Mouse (Mus musculus) cerebellum, postnatal 36 days (tissue): ENCODE data around the gene Adrb1.

Experiments
- DNase-seq, 2 experiments: peaks; one replicate each; pipeline ENCODE4 v3.0.0; 2021 to 2022; ENCODE audit warnings: mixed read lengths in 2 of 2

Adrb1 gene

GRCm38 (mm10) chr19:56721387-56722211 lies at the start of gene Adrb1:
TSS of gene Adrb1 (plus strand) at chr19:56722199.
- DNase-seq: peak; percentile 12 to 26

- no peak for DNase-seq
These were observed 46.3 kb upstream of the Adrb1 start for GRCm38 (mm10) chr19:56675690-56676089.

DNA sequence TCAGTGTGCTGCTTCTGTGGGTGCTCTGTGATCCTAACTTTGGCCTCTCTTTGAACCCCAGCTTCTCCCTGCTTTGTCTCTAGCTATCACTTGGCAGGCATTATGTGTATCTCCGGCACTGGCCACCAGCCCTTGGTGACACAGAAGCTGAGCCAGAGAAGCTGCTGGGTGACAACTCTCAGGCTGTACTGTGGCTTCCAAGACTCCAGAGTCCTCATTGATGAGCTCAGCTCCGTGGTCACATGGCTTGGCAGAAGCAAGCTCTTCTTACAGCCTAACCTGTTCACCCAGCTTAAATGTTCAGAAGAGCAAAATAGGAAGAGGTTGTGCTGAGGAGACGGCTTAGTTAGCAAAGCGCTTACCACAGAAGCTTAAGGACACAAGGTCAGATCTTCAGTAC lies 45.5 kb upstream of the Adrb1 start:
- DNase-seq: no peak

GRCm38 (mm10) chr19:56677611-56678010 lies 44.4 kb upstream of the Adrb1 start:
- no peak for DNase-seq

GRCm38 (mm10) chr19:56678516-56678915 lies 43.5 kb upstream of the Adrb1 start:
- no peak for DNase-seq

- DNase-seq: no peak
These were observed 42.6 kb upstream of the Adrb1 start for GRCm38 (mm10) chr19:56679213-56679965.

DNA sequence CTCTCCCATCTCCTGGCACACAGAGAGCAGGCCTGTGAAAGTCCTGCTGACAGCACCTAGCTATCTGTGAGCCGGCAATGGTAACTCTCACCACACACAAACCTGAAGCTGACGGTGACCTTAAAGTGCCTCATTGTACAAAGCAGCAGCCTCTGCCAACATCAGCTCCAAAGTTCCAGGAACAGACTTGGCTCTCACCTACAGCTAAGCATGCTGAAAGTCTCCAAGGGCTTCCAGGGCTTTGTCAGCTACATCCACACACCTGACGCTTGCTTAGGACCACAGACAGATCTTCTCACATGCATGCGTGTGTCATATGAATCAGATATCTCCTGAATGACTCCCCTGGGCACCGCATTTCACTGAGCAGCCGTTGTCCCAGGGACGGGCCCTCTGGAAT lies 42.0 kb upstream of the Adrb1 start:
- no peak for DNase-seq

DNA sequence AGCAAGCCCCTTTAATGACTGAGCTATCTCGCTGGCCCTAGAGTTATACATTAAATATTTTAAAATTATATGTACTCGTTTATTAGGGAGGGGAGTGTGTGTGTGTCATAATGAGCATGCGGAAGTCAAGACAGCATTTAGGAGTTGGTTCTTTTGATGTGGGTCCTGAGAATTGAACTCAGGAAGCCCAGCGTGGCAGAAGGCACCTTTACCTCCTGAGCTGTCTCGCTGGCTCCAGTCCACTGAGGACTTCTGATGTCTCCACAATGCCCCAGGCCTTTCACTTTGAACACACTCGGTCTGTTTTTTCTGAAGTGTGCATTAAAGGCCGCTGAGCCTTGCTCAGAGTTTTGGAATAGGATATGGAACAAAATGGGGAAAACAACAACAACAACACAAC lies 39.7 kb upstream of the Adrb1 start:
- no peak for DNase-seq

DNA sequence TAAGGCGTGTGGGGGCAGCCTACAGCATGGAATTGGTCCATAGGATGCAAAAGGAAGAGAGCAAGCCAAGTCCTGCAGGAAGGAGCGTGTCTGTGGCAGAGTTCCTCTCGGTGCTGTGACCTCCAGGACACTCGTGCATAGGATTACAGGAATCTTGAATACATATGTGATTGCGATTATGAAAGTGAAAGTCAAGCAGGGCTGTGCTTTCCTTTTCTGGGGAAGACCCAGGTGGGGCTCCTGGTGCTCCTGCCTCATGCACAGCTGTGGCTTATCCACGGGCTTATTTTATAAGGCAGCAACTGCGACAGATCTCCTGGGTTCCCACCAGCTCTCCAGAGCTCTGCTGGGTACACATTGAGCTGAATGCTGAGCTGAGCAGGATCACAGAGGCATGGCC lies 39.2 kb upstream of the Adrb1 start:
- no peak for DNase-seq

DNA sequence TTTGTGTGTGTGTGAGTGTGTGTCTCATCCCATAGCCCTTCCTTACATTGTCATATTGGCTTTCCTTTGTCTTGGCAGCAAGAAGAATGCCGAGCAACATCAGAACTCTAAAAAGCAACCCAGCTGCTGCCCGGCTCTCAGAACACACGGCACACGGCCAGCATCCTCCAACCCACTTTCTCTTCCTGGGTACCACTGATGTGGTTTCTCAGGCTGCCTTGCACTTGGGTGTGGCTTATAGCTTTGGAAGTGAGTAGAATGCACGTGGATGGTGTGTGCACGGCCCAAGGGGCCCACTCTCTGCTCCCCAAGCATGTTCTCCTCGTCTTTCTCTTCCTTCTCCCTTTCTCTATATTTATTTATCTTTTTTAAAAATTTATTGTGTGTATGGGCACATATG lies 36.5 kb upstream of the Adrb1 start:
- DNase-seq: no peak

DNA sequence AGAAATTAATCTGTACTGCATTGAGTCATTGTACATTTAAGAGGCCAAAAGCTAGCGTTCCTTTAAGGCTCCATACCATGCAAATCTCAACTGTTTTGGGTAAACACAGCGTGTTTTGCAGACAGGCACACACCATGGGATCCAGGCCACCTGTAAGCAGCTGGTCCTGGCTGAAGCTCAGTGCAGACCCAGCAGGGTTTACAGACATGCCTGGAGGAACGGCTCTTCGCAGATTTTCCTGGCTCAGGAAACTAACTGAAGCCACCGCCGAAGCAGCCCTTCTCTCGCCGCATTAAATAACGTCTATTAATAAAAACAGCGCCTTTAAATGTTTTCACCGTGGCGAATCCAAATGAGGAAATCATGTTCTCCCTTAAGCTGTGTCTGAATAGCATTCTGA lies 35.8 kb upstream of the Adrb1 start:
- peak; percentile 32 to 46 for DNase-seq

DNA sequence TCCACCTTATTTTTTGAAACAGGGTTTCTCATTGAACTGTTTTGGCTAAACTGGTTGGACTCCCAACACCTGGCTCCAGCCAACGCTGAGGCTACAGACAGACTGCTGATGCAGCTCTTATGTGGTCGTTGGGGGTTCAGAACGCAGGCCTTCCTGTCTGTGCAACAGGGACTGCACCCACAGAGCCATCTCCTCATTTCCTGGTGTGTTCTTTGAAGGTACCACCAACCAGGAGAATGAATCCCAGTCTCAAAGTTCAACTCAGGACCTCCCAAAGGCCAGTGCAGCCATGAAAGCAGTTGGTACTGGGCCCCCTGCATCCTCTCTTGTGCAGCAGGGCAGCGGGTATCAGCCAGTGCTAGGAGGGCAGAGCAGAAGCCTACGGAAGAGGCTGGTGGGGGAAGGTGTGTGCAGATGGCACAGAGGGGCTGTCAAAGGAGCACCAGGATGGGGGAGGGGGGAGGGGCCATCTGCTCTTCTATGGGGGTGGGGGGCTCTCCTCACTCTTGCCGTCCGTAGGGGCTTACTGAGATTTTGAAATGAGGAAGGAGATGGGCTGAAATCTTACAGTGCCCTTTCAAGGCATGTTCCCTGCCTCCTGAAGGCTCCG lies 34.9 kb upstream of the Adrb1 start:
- no peak for DNase-seq

GRCm38 (mm10) chr19:56687676-56688075 lies 34.3 kb upstream of the Adrb1 start:
- DNase-seq: no peak

DNA sequence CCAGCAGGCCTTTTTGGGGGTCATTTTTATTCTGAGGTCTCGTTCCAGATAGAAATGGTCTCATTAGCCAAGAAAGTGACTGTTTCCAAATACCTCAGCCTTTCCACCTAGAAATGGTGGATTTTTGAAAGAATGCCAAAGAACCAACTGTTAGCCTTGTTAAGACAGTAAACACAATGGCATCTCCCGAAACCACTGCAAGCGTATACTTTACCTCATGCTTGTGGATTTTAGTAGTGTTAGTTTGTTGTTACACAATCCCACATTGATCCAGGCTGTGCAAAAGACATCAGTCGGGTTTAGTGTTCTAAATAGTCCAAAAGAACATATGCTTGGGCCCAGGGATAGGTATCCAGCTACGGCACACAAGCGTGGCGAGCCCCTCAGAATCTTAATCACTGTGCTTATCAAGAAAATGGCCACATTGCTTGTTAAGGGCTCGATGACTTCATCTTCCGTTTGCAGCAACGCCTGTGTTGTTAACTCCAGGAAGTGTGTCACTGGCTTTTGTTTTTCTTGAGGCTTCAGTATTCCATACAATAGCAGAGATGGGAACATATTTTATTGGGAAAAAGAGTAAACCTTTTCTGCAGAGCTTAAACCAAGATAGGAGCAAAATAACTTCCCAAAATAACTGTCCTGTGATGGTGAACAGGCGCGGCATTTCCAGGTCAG lies 33.2 kb upstream of the Adrb1 start:
- no peak for DNase-seq

DNA sequence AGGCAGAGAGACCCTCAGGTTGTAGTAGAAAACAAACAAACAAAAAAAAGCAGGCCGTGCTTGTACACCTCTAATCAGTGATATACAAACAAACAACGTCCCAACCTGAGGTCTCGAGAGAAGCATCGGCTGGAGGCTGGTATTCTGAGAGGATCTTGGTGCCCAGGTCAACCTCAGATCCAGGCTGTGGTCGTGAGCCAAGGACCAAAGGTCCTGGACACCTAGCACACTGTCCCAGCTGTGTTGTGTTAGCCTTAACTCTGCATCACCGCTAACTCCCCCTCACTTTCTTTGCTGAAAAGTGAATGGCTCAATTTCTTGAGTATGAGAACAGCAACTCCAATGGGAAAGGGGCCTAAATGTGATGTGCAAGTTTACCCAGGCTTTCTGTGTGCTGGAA lies 32.5 kb upstream of the Adrb1 start:
- no peak for DNase-seq

GRCm38 (mm10) chr19:56691103-56691502 lies 30.9 kb upstream of the Adrb1 start:
- no peak for DNase-seq

- DNase-seq: no peak
These were observed 29.5 kb upstream of the Adrb1 start for GRCm38 (mm10) chr19:56692451-56692850.

DNA sequence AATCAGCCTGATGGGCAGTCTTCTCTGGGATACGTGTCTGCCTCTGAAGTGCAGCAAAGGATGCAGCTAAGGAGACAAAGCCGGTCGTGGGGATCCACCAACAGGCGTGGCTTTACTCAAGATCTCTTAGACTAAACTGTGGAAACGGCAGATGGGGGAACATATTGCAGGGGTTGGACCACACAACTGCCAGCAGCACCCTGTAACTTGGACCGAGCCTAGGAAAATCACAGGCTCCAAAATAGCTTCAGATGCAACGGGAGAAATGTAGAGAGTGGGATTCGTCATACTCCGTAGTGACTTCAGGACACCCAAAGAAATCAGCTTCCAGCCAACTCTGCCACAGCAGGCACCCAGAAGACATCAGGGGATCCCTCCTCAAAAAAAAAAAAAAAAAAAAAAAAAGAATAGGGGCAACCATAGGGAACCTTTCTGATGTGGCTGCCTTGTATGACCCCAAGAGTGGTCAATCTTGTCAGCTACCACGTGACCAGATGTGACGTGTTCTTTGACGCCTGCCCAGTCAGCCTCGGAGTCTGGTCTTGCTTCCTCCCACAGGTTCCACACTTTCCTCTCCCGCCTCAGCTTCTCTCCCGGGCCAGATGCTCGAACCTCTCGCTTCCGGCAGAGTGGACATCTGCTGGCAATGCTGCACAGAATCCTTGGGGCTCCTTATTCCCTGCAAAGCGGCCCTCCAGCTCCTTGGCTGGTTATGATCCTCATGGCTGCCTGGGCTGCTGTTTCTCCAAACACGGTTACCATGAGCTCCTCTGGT lies 24.4 kb upstream of the Adrb1 start:
- DNase-seq: no peak

DNA sequence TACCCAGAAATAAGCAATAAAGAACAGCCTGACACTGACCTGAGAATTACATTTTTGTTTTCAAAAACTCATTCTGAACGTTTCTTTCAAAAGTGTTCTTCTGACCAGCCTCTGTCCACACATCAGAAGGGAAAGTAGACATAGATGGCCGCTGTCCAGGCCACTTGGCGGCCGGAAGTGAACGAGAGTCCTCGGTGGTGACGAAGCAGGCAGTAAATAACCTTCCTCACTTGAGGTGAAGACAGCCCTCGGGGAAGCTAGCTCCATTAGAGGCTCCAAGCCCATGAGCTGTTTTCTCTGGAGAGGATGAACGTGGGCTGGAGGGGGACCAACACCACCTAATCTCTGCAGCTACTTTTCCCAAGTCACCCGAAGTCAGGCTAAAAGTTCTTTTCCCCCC lies 21.2 kb upstream of the Adrb1 start:
- no peak for DNase-seq

GRCm38 (mm10) chr19:56701404-56702033 lies 20.5 kb upstream of the Adrb1 start:
- peak in 1 of 2 experiments; percentile 31 for DNase-seq

- DNase-seq: no peak
These were observed 20.0 kb upstream of the Adrb1 start for GRCm38 (mm10) chr19:56702039-56702438.
